Mouse (Mus musculus): ENCODE results near the gene Col23a1.

GRCm38 (mm10) chr11:51320609-51321008, 30.9 kb downstream of the Col23a1 start:
- TF ChIP-seq CTCF (IDR thresholded peaks at IDR 0.05), result no peak
- no peak for TF ChIP-seq POLR2A (IDR thresholded peaks at IDR 0.05; ENCODE audit: insufficient read depth, low read depth, low read length)
- TF ChIP-seq EP300 (IDR thresholded peaks at IDR 0.05; ENCODE audit: insufficient read depth, low read depth, low read length), result no peak

Measured in heart, adult 2 months (tissue).